Mouse (Mus musculus): ENCODE results near the gene Mogs.

DNA sequence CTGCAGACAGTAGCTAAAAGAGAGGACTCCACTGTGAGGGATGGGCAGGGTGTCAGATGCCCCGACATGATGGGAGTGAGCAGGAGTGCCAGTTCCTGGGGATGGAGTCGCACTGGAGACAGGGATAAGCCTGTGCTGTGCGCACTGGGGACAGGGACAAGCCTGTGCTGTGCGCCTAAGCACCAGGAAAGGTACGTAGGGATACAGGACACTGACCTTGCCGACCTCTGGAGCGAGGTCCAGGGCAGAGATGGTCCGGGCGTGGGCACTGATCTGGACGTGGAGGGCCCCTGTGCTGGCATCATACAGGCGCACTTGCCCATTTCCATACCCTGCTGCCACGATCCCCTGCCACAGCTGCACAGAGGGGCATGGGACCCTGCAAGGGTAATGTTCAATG lies 37.7 kb downstream of the Mogs start:
- TF ChIP-seq ZNF384 (IDR thresholded peaks at IDR 0.05; ENCODE audit: low read depth, low read length) (no peak), CTCF (conservative IDR thresholded peaks at IDR 0.05 in 1 of 2, IDR thresholded peaks at IDR 0.05 in 1 of 2; ENCODE audit: low read depth in 2 of 2, low read length in 2 of 2) (no peak), HCFC1 (IDR thresholded peaks at IDR 0.05; ENCODE audit: low read depth, low read length) (no peak)

Measured in CH12.LX (cell line).